Mouse (Mus musculus) spleen, adult 2 months (tissue): ENCODE measurements around the gene Notch4.

Source experiments
- CTCF ChIP-seq: fragments of 200-500 bp; IDR thresholded peaks from 2 replicates; pipeline ENCODE4 v1.5.1; 2011; ENCODE audit warnings: mild to moderate bottlenecking, inconsistent platforms; ENCODE audit not compliant: insufficient read depth, insufficient read length, insufficient replicate concordance; ENCODE audit errors: extremely low read depth
- POLR2A ChIP-seq: fragments of 200-500 bp; IDR thresholded peaks from 2 replicates; pipeline ENCODE4 v1.6.1; 2011; ENCODE audit warnings: low read depth, low read length, inconsistent platforms

- TF ChIP-seq CTCF (no peak), POLR2A (no peak)
Observed at GRCm38 (mm10) chr17:34582528-34582927, 18.5 kb downstream of the Notch4 start.
